Mouse (Mus musculus) midbrain, embryonic 13.5 days (tissue): Measurements from ENCODE around the gene AC170998.1. TPM values are rescaled to one million over a fixed set of nuclear protein-coding genes. Genes with fewer than 3 reads are reported as not detected.
"Not testable (repeated sequence)": the region's sequence is repeated elsewhere in the genome, so short reads cannot be mapped to it uniquely, and the experiment has no call there.

Experiments
- ATAC-seq: fragments of 200-750 bp; cut with Nextera tagmentation; 2 replicates; pipeline ENCODE4 v1.8.0; 2017; ENCODE audit warnings: mild to moderate bottlenecking, moderate TSS enrichment, moderate library complexity
- H3K27ac ChIP-seq: fragments of 300-500 bp; sonication (generic); 2 replicates; pipeline ENCODE4 v1.5.1; 2015; ENCODE audit warnings: inconsistent platforms, mild to moderate bottlenecking, moderate library complexity
- H3K27me3 ChIP-seq: fragments of 300-500 bp; sonication (generic); 2 replicates; pipeline ENCODE4 v1.6.1; 2015; ENCODE audit warnings: mild to moderate bottlenecking, inconsistent platforms
- H3K36me3 ChIP-seq: fragments of 300-500 bp; sonication (generic); 2 replicates; pipeline ENCODE4 v1.6.1; 2015; ENCODE audit warnings: mild to moderate bottlenecking, inconsistent platforms
- H3K4me1 ChIP-seq: fragments of 300-500 bp; sonication (generic); replicated peaks from 2 replicates; pipeline ENCODE4 v1.6.1; 2015; ENCODE audit warnings: inconsistent platforms
- H3K4me2 ChIP-seq: fragments of 300-500 bp; sonication (generic); replicated peaks from 2 replicates; pipeline ENCODE4 v1.6.1; 2015; ENCODE audit warnings: moderate library complexity, mild to moderate bottlenecking, inconsistent platforms
- H3K4me3 ChIP-seq: fragments of 300-500 bp; sonication (generic); replicated peaks from 2 replicates; pipeline ENCODE4 v1.5.1; 2015; ENCODE audit warnings: mild to moderate bottlenecking, inconsistent platforms
- H3K9ac ChIP-seq: fragments of 300-500 bp; sonication (generic); replicated peaks from 2 replicates; pipeline ENCODE4 v1.6.1; 2015; ENCODE audit warnings: mild to moderate bottlenecking, inconsistent platforms
- H3K9me3 ChIP-seq: fragments of 300-500 bp; sonication (generic); 2 replicates; pipeline ENCODE4 v1.6.1; 2016; ENCODE audit warnings: mild to moderate bottlenecking, inconsistent platforms
- WGBS: fragments of 180-500 bp; shearing (Covaris S2); methylation state at CpG from one replicate; pipeline ENCODE4 v1.1.7; 2015; 5-methylcytosine and 5-hydroxymethylcytosine counted together
- polyA plus RNA-seq: library from polyadenylated mRNA; unstranded; fragments of >200 nt; fragmentation: Nextera tagmentation; extraction: Ambion mirVana; gene quantifications from 2 replicates; pipeline ENCODE4 v1.2.1, GENCODE M21; 2015

The AC170998.1 gene
- polyA plus RNA-seq, 1 experiment from 2014 or later = 2.3 TPM

- Histone ChIP-seq H3K4me3 (peak within 1 kb of the TSS; percentile 38), H3K27me3 (peaks cover 39% of the 10 kb centered on the region), H3K9ac (peak within 1 kb of the TSS; percentile 58), H3K4me1 (peaks cover 15% of the 10 kb centered on the region), H3K27ac (no peak within 1 kb of the TSS), H3K9me3 (no peaks in the 10 kb centered on the region), H3K4me2 (peak within 1 kb of the TSS; percentile 65), H3K36me3 (no peaks in the 10 kb centered on the region)
- WGBS = 1% methylated on average over 58 of the region's 58 CpGs
- 0 out of 2 replicates have a peak, but pooled peaks have one; percentile 40 for ATAC-seq
These were observed 43.4 kb downstream of the AC170998.1 start, which contains the start of gene Mapk13 for GRCm38 (mm10) chr17:28769121-28769874. Gene Mapk13 (plus strand): TSS chr17:28769297.

GRCm38 (mm10) chr17:28769875-28770421 is 44.1 kb downstream of the AC170998.1 start:
- H3K27me3 ChIP-seq = peaks cover 39% of the 10 kb centered on the region
- ATAC-seq = no peak
- WGBS = 5% methylated on average over 24 of the region's 24 CpGs
- H3K9ac ChIP-seq = peak overlapping the region; percentile 58
- H3K9me3 ChIP-seq = no peaks in the 10 kb centered on the region
- H3K4me2 ChIP-seq = peak overlapping the region; percentile 65
- no peak overlapping the region for H3K27ac ChIP-seq
- H3K36me3 ChIP-seq = no peaks in the 10 kb centered on the region
- peaks cover 15% of the 10 kb centered on the region for H3K4me1 ChIP-seq
- H3K4me3 ChIP-seq = peak overlapping the region; percentile 38

GRCm38 (mm10) chr17:28771289-28771688 is 45.4 kb downstream of the AC170998.1 start:
- no peaks in the 10 kb centered on the region for H3K36me3 ChIP-seq
- peaks cover 39% of the 10 kb centered on the region for H3K27me3 ChIP-seq
- 96% methylated on average over 5 of the region's 5 CpGs for WGBS
- H3K9me3 ChIP-seq = no peaks in the 10 kb centered on the region
- H3K4me1 ChIP-seq = peaks cover 15% of the 10 kb centered on the region
- no peak overlapping the region for H3K27ac ChIP-seq
- H3K4me3 ChIP-seq = no peak overlapping the region
- ATAC-seq = no peak
- no peak overlapping the region for H3K9ac ChIP-seq
- H3K4me2 ChIP-seq = no peak overlapping the region

GRCm38 (mm10) chr17:28774303-28774702 is 48.4 kb downstream of the AC170998.1 start:
- H3K9me3 ChIP-seq, H3K4me2 ChIP-seq, H3K36me3 ChIP-seq, H3K9ac ChIP-seq, H3K4me3 ChIP-seq, ATAC-seq, H3K27ac ChIP-seq: not testable (repeated sequence)
- Histone ChIP-seq H3K4me1 (peaks cover 10% of the 10 kb centered on the region), H3K27me3 (peaks cover 24% of the 10 kb centered on the region)
- WGBS = 96% methylated on average over 9 of the region's 9 CpGs

GRCm38 (mm10) chr17:28775161-28775560 is 49.3 kb downstream of the AC170998.1 start:
- WGBS = 80% methylated on average over 4 of the region's 4 CpGs
- Histone ChIP-seq H3K4me1 (peaks cover 2% of the 10 kb centered on the region), H3K9ac (no peak overlapping the region), H3K4me2 (no peak overlapping the region), H3K9me3 (no peaks in the 10 kb centered on the region), H3K27ac (no peak overlapping the region), H3K27me3 (peaks cover 16% of the 10 kb centered on the region), H3K4me3 (no peak overlapping the region), H3K36me3 (no peaks in the 10 kb centered on the region)
- ATAC-seq = no peak

Other genes starting within 250 kb of the AC170998.1 start
- gene Fkbp5, start 208.6 kb upstream of the AC170998.1 start, polyA plus RNA-seq = 30.0 and 30.9 TPM in 2 replicates
- gene Armc12, start 195.3 kb upstream of the AC170998.1 start, polyA plus RNA-seq = not detected in 2 replicates
- not detected in 2 replicates for gene Clpsl2, start 176.7 kb upstream of the AC170998.1 start, polyA plus RNA-seq
- 0.66 and 0.71 TPM in 2 replicates for gene Clps, start 165.3 kb upstream of the AC170998.1 start, polyA plus RNA-seq
- gene Lhfpl5, start 150.4 kb upstream of the AC170998.1 start, polyA plus RNA-seq = 4.1 and 4.2 TPM in 2 replicates
- gene Srpk1, start 103.4 kb upstream of the AC170998.1 start, polyA plus RNA-seq = 110 and 113 TPM in 2 replicates
- 1.0 and 1.3 TPM in 2 replicates for gene Slc26a8, start 35.9 kb upstream of the AC170998.1 start, polyA plus RNA-seq
- 23.3 and 27.0 TPM in 2 replicates for gene Mapk14, start 34.8 kb upstream of the AC170998.1 start, polyA plus RNA-seq
- gene Mapk13, start 43.2 kb downstream of the AC170998.1 start, polyA plus RNA-seq = 0.58 and 0.96 TPM in 2 replicates
- gene Brpf3, start 75.0 kb downstream of the AC170998.1 start, polyA plus RNA-seq = 9.2 and 11.0 TPM in 2 replicates
- not detected in 2 replicates for gene Pnpla1, start 132.3 kb downstream of the AC170998.1 start, polyA plus RNA-seq
- 0.44 and 1.1 TPM in 2 replicates for gene 4930539E08Rik, start 189.2 kb downstream of the AC170998.1 start, polyA plus RNA-seq
- gene Pxt1, start 217.8 kb downstream of the AC170998.1 start, polyA plus RNA-seq = not detected in 2 replicates
- 97.3 and 97.9 TPM in 2 replicates for gene Kctd20, start 225.9 kb downstream of the AC170998.1 start, polyA plus RNA-seq